Mouse (Mus musculus): ENCODE measurements around the gene Olfr401.
"Not testable (repeated sequence)": the region's sequence is repeated elsewhere in the genome, so short reads cannot be mapped to it uniquely, and the experiment has no call there.

The Olfr401 gene

GRCm38 (mm10) chr11:74113412-74113811 lies at the start of gene Olfr401:
Gene Olfr401 (plus strand): TSS chr11:74113712.
- DNase-seq (ENCODE audit: low spot score in 2 of 2): no peak

- no peak for DNase-seq (ENCODE audit: low spot score in 2 of 2)
These were observed 43.9 kb upstream of the Olfr401 start, which contains the start of gene Zfp616 for GRCm38 (mm10) chr11:74069655-74070054. Gene Zfp616 (plus strand): TSS chr11:74069955.

GRCm38 (mm10) chr11:74100724-74101123 lies 12.8 kb upstream of the Olfr401 start:
- DNase-seq (ENCODE audit: low spot score in 2 of 2): no peak

- DNase-seq (ENCODE audit: low spot score in 2 of 2): no peak
These were observed 12.0 kb upstream of the Olfr401 start for GRCm38 (mm10) chr11:74101507-74101906.

- no peak for DNase-seq (ENCODE audit: low spot score in 2 of 2)
These were observed 8.4 kb upstream of the Olfr401 start for GRCm38 (mm10) chr11:74105066-74105465.

- not testable (repeated sequence) for DNase-seq (ENCODE audit: low spot score in 2 of 2)
These were observed 26.5 kb downstream of the Olfr401 start for GRCm38 (mm10) chr11:74140001-74140400.

- no peak for DNase-seq (ENCODE audit: low spot score in 2 of 2)
These were observed 32.4 kb downstream of the Olfr401 start for GRCm38 (mm10) chr11:74145866-74146265.

GRCm38 (mm10) chr11:74153229-74153628 lies 39.7 kb downstream of the Olfr401 start, which contains the start of gene Olfr402:
Gene Olfr402 (plus strand): TSS chr11:74153529.
- no peak for DNase-seq (ENCODE audit: low spot score in 2 of 2)

GRCm38 (mm10) chr11:74168771-74169170 lies 55.3 kb downstream of the Olfr401 start:
- no peak for DNase-seq (ENCODE audit: low spot score in 2 of 2)

Data from right cerebral cortex, postnatal 10 days (tissue).